Mouse (Mus musculus) MEL-GATA-1-ER (cell line): ENCODE data around the gene Nrip3.

Experiments
- DNase-seq: peaks from one replicate; pipeline ENCODE4 v3.0.0-alpha.2; 2012; ENCODE audit warnings: low read depth; ENCODE audit errors: extremely low read depth

Nrip3 gene

DNA sequence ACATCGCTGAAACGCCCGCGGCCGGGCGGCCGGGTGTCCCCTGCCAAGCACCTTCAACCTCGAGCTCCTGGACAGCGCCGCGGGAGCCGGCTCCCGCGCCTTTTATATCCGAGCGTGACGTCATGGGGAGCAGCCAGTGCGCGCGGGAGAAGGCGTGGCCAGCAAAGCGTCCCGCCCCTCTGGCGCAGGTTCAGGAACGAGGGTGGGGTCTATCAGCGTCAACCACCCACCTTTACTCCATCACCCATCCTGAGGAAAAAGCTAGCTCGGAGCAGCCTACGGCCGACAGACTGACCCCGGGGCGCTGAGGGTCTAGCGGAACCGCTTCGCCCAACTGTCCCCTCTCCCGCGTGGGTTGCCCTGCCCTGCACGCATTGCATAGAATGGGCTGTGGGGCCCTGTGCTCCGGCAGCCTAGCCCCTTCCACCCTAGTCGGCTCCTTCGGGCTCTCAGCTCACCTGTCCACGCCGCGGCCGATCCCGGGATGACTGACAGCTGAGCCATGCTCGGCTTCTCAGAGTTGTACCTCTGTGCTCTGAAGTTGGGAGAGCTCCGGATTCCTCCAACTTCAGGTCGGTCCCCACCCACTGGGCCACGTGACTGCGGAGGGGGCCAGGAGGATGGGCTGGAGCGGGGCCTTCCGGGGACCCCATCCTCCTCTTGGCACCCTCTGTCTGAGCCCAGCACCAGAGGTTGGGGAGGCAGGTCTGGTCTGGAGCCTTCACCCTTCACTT is at the start of gene Nrip3:
Gene Nrip3 (minus strand): TSS at position 556 of the 734 bp plus-strand sequence.
- DNase-seq = no peak

DNA sequence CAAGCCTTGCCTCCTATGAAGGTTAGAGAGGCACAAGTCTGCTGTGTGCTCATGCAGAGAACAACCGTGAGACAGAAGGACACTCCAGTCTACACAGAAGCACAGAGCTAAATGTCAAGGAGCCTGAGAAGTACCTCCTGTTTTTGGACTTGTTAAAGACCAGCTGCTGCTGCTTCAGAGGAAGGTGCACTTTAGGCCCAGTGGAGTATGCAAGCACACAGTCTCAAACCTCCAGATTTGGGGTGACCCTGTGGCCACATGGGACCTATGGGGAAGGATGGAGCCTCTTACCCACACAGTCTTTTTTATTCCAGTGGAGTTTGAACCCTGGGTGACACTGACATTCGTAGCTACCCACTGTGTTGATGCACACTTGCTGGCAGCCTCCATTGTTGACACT is 49.6 kb upstream of the Nrip3 start:
- no peak for DNase-seq

DNA sequence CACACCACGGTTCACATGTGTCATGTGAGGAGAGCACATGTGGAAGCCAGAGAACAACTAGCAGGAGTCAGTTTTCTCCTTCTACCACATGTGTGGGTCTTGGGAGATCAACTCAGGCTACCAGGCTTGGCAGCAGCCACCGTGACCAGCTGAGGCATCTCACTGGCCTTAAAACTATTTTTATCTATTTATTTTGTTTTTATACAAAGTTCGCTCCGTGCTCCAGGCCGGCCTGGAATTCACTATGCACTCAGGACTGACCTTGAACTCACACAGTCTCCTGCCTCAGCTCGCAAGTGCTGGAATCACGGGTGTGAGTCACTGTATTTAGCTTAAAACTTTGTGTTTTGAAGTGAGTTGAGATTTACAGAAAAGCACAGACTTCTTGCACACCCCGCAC is 45.1 kb upstream of the Nrip3 start:
- DNase-seq = no peak

DNA sequence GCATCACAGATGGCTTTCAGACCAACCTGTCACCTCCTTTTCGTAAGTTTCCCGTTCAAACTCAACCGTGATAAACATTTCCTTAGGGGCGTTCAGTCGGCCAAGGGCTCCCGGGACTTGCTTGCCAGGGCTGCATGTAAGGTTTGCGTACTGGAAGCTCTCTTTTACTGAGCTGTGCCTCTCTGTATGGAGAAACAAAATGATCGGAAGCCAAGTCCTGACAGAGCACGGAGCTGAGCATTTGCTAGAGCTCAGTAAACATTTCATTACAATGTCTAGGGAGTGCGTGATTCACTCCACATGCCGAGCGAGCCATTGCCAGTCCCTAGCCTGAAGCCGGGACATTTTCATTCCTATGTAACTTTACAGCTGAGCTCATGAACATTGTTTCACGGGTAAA is 43.5 kb upstream of the Nrip3 start:
- DNase-seq = no peak

DNA sequence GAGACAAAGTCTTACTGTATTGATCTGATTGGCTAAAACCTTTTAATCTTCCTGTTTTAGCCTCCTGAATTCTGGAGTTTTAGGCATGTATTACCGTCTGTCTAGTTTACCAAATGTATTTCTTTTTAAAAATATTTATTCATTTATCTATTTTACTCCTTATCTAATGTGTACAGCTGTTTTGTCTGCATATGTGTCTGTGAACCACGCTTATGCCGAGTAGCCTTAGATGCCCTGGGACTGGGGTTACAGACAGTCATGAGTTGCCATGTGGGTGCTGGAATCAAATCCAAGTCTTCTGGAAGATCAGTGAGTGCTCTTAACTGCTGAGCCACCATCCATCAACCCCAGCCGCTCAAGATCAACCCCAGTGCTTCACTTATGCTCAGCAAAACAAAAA is 36.8 kb upstream of the Nrip3 start:
- DNase-seq = peak; percentile 26

DNA sequence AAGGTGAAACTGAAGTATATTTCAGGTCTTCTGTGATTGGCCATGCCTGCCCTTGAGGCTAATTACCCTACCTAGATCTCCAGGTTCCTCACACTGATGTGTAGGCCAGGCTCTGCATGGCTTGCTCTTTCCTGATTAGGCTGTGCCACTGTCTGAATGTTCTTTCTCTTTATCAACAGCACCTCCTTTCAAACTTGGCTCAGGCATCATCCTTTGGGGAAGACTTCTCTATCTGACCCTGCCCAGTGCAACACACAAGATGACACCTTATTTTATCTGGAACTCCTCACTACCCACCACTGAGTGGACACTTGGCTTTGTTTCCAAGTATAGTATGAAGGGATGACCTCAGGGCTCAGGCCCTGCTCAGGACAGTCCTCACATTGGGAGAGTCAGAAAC is 36.1 kb upstream of the Nrip3 start:
- DNase-seq = peak; percentile 83

DNA sequence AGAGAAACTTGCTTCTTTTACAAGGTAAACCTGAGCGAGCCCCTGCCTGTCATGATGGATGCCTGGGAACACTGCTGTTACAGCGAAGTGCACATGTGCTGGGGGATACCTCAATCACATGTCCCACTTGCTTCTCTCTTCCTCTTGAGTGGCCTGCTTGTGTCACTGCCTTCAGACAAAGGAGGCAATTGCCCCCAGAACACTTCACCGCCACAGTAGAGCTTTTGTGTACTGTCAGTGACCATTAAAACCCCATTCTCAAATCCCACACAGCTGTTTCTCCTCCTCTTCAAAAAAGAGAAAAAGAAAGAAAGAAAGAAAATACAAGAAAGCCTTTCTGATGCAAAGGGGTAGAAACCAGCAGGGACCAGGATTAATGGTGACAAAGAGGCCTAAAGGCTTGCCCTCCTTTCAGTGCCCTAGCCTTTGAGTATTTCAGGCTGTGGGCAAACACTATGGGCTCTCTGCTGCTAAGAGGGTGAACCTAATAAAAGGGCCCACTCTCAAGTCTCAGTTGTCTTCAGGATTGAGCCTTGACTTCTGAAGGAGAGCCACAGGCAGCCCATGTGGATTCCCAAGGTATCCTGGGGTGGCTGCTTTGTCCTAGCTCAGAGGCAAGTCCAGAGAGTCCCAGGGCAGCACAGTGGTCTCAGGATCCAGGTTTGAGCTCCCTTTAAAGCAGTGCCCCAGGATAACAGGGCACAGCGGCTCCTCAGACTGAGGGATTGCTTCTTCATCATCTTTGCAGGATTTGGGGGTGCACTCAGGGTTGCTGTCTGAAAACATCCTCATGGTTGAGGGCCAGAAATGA is 31.7 kb upstream of the Nrip3 start:
- no peak for DNase-seq

DNA sequence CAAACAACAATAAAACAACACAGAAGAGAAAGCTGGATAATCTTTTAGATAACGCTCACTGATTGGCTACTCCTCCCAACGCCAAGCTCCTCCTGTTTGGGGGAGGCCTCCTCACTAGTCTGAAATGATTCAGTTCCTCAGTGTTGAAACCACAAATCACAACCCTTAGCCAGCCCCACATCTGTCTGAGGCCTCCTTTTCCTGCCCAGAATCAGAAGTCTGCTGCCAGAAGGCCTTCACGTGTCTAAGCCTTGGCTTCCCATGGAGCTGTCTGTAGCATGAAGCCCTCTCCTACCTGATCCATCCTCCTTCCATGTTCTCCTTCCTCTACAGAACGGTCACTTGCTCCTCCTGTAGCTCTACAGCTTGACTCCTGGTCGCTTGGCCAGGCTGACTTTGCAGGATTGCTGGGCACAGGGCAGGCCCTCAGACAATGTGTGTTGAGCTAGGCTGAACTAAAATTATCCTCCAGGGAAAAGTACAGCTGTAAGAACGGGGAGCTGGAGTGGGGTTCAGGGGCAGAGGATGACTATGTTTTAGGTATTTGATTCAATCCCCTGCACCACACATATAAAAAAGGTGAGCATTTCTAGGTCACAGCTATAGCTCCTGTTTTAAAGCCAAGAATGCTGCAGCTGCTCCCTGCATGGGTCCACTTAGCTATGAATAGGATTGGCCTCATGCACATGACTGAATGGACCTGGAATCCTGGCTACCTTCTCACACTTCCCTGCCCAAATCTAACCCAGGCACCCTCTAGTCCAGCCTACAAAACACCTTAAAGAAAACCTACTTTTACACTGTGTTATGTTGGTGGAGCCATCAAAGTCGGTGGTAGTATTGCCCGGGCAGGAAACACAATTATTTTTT is 26.0 kb upstream of the Nrip3 start:
- DNase-seq = no peak

DNA sequence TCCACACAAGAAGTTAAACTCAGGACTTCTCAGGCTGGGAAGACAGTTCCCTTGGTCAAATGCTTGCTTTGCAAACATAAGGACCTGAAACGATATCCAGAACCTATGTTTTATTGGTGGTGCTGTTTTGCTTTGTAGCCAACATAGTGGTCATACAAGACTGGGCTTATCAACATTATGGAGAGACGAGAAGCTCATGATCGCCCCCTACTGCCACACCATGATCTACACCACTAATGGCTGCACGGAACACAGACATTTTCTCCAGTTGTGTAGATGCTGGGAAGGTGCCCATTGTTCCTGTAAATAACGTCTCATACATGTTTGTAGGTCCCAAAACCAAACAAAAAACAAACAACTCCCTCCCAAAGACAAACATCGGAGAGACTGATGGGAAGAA is 23.0 kb upstream of the Nrip3 start:
- DNase-seq = peak; percentile 50

DNA sequence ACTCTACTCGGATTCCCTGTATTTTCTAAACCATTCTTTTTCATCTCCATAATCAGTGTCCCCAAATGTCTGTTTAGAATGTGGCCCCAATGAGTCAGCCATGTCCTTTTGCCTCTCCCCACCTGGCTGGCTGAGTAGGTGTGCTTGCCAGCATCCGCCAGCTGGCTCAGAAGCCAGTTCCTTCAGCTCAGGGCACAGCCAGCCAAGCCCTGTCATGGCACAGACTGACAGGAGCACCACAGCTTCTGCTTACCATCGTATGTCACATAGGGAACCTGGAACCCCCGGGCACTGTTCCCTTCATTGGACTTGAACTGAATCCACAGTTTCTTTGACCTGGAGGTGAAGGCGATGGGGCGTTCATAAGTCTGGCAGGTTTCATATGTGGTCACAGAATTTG is 22.5 kb upstream of the Nrip3 start:
- no peak for DNase-seq

DNA sequence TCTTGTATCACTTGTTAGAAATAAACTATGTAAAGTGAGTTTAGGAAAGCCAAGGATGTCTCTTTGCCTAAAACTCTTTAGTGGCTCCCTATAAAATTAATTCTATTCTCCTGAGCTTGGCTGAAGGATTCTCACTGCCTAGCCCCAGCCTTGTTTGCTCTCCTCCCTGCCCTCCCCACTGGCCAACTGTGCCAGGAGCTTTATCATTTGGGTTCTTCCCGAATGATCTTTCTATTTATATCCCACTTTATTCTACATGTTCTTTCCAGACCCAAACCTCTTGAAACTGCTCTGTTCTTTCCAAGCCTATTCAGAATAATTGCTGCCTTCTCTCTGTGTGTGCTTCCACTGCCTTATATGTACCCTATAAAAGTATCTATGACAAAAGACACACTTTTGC is 21.7 kb upstream of the Nrip3 start:
- no peak for DNase-seq

DNA sequence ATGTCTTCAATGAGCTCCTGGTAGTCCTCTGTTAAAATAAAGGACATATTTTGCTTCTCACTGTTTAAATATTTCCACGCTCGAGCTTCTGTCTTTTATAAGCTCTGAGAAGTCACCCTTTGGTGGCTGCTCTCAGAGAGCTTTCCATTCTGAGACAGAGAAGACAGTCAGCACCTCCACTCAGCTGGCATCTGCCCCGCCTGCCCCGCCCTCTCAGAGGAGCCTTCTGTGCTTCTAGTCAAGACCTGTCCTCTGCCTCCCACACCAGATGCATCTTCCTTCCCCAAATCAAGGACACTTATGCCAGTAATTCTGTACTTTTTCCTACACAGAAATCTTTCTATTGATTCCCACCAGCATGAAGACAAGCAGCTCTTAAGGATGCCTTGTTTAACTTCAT is 18.8 kb upstream of the Nrip3 start:
- DNase-seq = no peak

DNA sequence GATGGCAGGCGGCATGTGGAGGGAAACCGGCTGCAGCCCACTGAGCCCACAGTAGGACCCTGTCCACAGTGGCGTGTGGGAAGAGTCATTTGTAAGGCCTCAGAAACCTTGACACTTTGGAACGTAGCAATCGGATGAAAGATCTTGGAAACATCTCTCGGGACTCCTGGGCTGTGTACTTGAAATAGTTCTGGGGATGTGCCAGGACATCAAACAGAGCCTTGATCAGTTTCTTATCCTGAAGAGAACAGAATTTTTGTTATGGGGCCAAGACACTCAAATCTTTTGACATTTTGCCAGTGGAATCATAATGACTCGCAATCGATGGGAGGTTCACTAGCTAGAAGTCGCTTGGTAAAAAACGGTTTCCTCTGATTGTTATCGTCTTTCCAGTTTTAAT is 17.3 kb upstream of the Nrip3 start:
- no peak for DNase-seq

DNA sequence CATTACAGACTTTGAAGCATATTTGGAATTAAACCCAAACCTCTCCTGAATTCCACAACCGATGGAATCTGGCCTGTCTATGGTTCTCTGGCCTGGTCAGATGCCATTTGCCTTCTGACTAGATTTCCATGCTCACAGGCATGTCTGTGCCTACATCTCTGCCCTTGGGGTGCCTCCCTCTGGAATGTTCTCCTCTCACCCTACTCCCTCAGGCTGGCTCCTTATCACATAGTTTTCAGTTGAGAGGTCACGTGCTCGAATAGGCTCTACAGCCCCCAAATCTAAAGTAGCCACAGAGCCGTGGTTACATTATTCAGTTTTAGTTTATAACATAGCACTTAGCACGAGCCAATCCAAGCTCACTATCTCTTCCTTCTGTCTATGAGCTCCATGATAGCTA is 13.7 kb upstream of the Nrip3 start:
- DNase-seq = no peak

DNA sequence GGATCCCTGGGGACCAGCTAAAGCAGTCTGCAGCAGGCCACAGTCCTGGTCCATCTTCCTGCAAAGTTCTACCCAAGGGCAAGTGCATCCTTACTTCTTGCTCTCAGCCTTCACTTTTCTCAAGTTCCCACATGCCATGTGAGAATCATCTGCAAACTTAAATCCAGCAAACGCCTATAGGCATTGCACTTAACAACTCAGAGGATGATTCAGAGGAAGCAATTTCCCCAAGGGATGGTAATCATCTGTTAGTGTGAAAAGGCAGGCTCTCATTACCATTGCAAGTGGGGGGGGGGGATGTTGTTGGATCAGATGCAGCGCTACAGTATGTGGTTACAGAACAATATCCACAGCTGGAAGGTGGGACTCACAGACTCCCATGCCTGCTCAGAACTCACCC is 12.7 kb upstream of the Nrip3 start:
- no peak for DNase-seq

DNA sequence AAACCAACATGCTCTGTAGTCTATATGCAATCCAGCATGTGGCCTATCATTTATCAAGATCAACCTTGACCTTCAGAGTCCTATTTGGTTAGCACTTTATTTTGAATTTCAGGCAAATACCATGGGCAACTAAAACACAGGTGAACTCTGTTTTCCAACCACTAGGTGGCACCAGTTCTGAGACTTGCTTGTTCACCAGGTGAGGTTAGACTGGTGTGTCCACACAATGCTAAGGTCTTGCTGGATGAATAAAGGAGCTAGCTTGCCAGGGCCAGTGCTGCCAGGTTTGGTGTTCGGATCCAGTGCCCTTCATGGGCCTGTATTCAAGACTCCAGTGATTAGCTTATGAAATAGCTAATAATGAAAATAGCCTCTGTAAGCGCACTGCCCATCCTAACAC is 10.9 kb upstream of the Nrip3 start:
- DNase-seq = peak; percentile 41

DNA sequence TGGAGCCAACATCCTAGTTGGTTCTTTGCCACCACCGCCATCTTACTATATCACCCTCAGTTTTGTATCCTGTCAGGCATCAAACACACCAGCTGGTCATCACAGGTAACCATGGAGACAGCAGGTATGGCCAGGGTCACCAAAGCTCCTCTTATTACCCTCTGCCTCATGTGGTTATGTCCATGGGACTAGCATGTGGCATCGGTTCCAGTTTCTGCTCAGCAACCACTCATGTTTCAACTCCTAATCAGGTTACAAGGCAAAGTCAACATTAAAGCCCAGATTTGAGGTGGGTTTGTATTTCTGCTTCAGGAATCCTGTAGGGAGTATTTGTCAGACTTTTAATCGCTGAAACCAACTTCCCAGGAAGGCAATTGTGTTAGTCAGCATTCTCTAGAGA is 9.0 kb upstream of the Nrip3 start:
- DNase-seq = no peak

DNA sequence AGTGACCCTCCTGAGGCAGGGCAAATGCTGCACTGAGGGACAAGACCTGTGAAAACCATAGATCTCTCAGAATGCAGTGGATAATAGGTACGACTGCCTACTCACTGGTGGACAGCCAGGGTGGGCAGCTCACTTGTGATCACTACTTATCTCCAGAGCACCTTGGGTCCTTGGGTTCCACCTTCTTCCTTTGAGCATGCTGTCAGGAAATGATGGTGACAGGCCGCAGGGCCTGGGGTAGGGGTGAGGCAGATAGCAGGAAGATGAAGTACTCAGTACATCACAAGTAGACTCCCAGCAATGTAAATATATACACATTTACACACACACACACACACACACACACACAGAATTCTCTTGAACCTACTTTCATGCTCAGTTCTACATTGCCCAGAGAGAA is 6.0 kb upstream of the Nrip3 start:
- peak; percentile 76 for DNase-seq

DNA sequence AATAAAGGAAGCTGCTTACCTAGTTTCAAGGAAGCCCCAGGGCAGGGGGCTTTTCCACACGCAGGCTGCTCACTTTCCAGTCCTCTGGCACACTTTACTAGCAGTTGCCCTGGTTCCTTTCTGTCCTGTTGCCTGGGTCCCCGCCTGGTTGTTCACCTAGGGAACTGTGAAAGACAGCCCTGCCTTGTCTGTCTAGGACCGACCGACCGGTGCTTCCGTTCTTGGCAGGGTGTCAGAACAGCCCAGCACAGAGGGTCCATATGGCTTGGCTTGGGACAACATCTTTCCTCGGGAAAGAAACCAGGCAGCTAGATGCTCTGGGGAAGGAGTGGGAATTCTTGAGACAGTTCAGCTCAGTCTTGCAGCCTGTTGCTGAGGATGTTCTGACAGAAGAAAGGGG is 1.5 kb upstream of the Nrip3 start:
- DNase-seq = no peak

DNA sequence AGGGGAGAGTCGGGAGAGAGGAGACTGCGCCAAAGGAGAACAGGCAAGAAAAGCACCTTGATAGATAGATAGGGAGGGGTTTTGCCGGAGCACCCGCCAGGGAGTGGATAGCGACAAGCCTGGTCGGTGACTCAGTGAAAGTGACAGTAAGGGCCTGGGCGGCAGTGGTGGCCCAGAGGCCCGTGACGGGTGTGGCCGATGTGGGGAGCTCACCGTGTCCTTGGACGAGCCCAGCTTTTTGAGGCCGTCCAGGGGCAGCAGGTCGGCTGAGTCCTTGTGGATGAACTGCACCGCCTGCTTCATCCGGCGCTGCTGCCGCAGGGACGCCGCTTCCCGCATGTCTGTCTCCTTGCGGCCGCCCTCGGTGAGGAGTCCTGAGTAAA is 747 bp downstream of the Nrip3 start:
- no peak for DNase-seq

DNA sequence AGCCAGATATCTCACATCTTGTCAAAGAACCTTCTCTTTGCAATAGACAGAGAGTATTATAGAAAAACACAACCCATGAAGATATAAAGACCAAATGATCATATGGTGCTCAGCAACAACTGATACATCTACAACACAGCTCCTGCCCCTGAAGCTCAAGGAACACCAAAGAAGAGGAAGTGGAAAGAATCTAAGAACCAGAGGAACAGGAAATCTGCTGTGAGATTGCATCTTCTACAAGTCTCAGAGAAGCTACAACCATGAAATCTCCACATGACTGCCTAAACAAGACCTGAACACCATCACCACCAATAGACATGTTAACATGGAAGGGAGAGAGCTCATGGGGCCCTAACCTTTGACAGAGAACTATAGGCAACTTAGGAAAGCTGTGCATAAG is 9.6 kb downstream of the Nrip3 start:
- DNase-seq = peak; percentile 57
